Mouse (Mus musculus): ENCODE data around the gene Psmd7.

Psmd7 gene

GRCm38 (mm10) chr8:107578132-107578531, 10.1 kb downstream of the Psmd7 start:
- DNase-seq (ENCODE audit: low spot score in 2 of 2), result no peak

GRCm38 (mm10) chr8:107577640-107578039, 10.6 kb downstream of the Psmd7 start:
- no peak for DNase-seq (ENCODE audit: low spot score in 2 of 2)

- peak; percentile 68 to 76 for DNase-seq (ENCODE audit: low spot score in 2 of 2)
Observed at GRCm38 (mm10) chr8:107576702-107577101, 11.6 kb downstream of the Psmd7 start.

DNA sequence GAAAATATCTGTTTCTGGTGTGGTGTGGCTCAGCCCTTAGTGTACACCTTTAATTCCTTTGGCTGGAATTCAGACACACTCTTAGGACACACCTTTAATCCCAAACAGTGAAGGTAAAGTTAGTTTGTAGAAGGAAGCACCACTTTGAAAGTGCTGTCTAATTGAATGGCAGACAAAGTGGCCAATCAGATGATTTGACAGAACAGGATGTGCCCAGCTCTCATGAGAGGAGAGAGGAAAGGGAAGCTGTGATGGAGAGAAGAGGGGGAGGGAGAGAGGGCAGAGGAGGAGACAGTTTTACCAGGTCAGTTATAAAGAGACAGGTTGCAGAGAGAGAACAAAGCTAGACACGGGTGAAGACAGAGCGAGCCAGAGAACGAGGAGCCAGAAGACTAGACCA, 13.5 kb downstream of the Psmd7 start:
- DNase-seq (ENCODE audit: low spot score in 2 of 2), result no peak

DNA sequence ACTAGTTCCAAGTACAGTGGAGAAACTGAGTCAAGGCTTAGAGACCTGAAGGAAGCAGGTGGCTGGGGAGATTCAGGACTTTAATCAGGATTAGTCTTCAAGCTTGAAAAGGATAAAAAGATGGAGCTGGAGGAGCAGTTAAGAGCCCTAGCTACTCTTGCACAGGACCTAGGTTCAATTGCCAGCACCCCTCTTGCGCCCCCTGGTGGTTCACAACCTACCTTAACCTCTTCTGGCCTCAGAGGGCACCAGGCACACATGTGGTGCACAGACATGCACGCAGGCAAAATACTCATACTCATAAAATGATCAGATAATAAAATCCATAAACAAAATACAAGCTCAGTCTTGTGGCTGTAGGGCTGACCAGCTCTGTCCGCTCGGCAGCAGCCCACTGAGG, 15.8 kb downstream of the Psmd7 start:
- no peak for DNase-seq (ENCODE audit: low spot score in 2 of 2)

DNA sequence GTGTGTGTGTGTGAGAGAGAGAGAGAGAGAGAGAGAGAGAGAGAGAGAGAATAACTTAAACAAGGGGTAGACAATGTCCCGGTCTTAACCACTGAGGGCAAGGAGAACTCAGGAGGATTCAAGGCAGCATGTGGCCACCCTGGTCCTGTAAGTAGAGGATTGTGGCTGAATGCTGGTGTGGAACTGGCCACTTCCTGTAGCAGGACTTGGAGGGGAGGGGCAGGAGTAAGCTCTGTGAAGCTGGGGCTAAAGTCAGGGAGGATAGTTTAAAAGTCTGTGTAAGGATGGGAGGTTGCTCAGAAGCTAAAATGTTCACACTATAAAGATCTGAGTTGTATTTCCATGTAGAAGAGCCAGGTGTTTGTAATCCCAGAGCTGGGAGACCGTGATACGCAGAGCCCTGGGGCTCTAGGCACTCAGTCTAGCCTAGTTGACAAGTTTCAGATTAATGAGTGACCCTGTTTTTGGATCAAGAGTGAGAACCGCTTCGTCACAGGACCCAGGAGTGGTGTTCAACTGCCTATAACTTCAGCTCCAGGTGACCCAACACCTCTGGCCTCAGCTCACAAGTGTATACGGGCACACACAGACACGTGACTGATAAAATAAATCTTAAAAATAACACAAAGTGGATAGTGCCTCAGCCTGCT, 16.7 kb downstream of the Psmd7 start:
- no peak for DNase-seq (ENCODE audit: low spot score in 2 of 2)

DNA sequence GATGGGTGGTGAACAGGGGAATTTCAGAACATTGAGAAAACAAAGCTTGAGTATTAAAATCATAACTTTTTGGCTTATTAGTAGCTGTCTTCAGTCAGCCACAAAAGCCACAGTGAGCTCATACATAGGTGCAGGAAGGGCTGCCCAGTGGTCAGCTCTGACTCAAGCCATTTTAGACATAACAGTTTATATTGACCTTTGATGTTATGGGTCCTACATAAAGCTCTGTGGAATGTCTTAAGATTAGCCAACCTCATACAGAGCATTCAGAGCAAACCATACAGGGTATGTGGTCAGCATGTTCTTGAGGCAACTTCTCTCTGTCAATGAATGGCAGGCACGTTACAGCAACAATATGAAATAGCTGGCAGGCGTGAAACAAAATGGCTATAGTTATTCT, 17.2 kb downstream of the Psmd7 start:
- no peak for DNase-seq (ENCODE audit: low spot score in 2 of 2)

- DNase-seq (ENCODE audit: low spot score in 2 of 2), result no peak
Observed at GRCm38 (mm10) chr8:107562164-107562563, 26.1 kb downstream of the Psmd7 start.

DNA sequence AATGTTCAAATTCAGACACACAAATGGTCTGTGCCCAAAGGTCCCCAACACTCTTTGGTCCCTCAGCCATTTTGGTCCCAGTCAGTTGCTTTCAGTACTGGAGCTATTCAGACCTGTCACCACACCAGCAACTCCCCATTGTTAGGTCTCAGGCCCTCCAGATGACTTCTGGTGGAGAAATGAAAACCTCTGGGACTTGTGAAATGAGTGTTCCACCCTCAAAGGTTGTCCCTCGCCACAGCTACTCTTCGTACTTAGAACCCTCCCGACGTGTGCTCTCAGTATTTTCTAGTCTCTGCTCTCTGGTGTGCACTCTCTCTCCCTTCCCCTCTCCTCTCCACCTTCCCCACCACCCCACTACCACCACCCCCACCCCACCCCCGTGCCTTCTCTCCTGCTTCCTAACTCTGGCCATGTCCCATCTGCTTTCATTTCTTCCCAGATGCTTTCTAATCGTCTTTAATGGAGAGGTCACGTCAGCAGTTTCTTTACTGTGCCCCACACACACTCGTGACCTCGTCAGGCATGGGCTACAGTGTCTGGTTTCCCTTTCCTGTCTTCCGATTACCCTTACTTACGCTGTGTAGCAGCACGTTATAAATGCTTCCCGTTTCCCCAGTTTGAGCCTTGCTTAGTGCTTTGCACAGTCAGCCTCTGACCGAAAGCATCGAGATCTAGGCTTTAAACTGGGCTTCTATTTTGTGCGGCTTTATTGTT, 27.3 kb downstream of the Psmd7 start:
- DNase-seq (ENCODE audit: low spot score in 2 of 2), result no peak

- no peak for DNase-seq (ENCODE audit: low spot score in 2 of 2)
Observed at GRCm38 (mm10) chr8:107556511-107556936, 31.7 kb downstream of the Psmd7 start.

- no peak for DNase-seq (ENCODE audit: low spot score in 2 of 2)
Observed at GRCm38 (mm10) chr8:107555231-107555630, 33.0 kb downstream of the Psmd7 start.

- DNase-seq (ENCODE audit: low spot score in 2 of 2), result no peak
Observed at GRCm38 (mm10) chr8:107552234-107552633, 36.0 kb downstream of the Psmd7 start.

GRCm38 (mm10) chr8:107546817-107547216, 41.4 kb downstream of the Psmd7 start:
- DNase-seq (ENCODE audit: low spot score in 2 of 2), result no peak

DNA sequence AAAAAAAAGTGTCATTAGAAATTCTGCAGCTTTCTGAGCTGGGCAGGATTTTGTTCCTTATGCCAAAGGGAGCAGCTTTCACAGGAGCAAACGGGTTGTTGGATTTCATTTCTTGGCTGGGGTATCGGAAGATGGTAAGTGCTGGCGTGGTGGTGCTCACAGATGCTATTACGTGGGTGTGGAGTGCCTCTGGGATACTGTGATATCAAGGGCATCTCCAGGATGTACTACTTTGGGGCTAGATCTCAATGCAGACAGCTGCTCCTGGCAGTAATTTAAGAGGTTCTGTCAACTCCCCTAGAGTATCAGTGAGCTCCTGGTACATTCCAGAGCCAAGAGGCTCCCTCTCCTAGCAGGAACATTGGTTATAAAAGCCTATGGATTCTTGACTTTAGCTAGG, 42.1 kb downstream of the Psmd7 start:
- peak; percentile 20 to 44 for DNase-seq (ENCODE audit: low spot score in 2 of 2)

DNA sequence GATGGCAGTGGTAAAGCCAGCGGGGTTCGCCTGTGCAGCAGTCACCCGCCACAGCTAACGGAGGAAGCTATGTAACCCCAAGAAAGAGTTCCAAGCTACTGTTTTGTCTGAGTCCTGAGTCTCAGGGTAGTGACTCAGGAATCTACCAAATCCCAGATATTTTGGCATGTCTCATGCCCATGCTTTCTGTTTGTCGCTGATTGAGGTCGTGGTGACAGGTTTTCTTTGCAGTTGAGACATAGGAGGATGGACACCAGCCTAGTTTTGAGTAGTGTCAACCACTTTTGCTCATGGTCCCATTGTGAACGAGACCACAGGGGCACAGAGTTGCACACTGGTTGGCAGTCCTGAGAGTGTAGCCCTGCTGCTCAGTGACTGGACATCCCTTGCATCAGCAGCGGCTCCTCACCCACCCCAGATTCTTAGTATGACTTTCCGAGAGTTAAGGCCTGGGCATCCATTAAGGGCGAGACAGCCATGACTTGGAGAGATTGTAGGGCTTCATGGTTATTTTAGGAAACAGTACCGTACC, 42.6 kb downstream of the Psmd7 start:
- DNase-seq (ENCODE audit: low spot score in 2 of 2), result no peak

DNA sequence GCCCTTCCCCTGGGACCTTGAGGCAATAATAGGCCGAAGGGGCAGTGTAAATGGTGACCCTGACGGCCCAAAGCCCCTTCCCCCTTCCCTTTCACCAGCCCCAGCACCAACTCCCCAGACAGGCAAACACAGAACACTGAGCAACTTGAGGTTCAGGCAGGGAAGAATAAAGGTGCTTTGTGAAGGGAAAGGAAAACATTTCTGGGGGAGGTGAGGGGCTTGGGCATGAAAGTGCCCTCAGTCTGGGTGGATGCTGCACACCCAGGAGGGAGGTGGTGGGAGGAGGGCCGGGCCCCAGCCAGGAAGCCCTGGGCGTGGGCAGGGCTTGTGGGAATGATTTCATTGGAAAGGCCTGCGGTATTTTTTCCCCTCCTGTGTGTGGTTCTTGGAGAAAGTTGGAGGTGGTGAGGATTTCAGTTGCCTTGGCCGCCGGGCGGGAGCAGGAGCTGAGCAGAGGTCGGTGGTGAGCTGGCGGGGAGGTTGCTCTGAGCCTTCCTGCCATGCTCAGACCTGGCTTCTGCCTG, 43.6 kb downstream of the Psmd7 start:
- DNase-seq (ENCODE audit: low spot score in 2 of 2), result peak; percentile 31 to 50

GRCm38 (mm10) chr8:107544211-107544610, 44.1 kb downstream of the Psmd7 start:
- DNase-seq (ENCODE audit: low spot score in 2 of 2), result no peak

GRCm38 (mm10) chr8:107543714-107544113, 44.5 kb downstream of the Psmd7 start:
- no peak for DNase-seq (ENCODE audit: low spot score in 2 of 2)

DNA sequence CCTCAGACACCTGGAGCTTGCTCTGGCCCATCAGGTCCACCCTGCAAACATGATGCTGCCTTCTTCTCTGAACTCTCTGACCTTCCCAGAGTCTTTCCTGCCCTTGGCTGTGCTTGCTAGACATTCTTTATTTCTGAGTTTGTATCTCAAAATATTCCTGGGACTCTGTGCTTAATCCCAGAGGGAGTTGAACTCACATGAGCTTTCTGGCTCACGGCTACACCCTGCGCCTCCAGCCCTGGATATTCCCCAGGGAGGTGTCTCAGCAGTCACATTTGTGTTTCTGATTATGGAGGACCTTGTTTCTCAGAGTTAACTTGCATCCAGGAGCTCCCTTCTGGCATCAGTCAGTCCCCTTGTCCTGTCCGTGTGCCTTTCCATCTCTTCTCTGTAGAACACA, 46.1 kb downstream of the Psmd7 start:
- DNase-seq (ENCODE audit: low spot score in 2 of 2), result no peak

- no peak for DNase-seq (ENCODE audit: low spot score in 2 of 2)
Observed at GRCm38 (mm10) chr8:107541369-107541768, 46.9 kb downstream of the Psmd7 start.

GRCm38 (mm10) chr8:107540623-107541022, 47.6 kb downstream of the Psmd7 start:
- no peak for DNase-seq (ENCODE audit: low spot score in 2 of 2)

DNA sequence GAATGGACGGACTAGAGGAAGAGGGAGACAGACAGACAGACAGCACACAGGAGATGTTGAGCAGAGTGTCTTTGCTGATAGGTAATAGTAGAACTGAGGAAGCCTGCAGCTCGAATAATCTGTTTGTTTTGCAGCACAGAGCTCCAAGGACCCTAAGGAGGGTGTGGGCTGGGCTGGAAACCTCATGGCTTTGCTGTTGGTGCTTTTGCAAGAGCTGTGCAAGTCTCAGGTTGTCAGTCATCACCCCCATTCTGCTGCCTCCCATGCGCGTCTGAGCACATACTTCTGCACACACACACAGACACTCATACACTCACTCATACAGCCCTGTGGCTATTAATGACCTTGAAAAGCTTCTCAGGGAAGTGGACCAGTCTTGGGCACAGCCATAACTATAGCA, 50.8 kb downstream of the Psmd7 start:
- DNase-seq (ENCODE audit: low spot score in 2 of 2), result no peak

All from right cerebral cortex, postnatal 36 days (tissue).